Mouse (Mus musculus) stomach, postnatal 0 days (tissue): ENCODE measurements around the gene Apaf1.

Source experiments
- CTCF ChIP-seq: IDR thresholded peaks from 2 replicates; pipeline ENCODE4 v1.5.1; 2016; ENCODE audit warnings: antibody characterized with exemption, low read depth, mild to moderate bottlenecking, moderate library complexity
- EP300 ChIP-seq: optimal IDR thresholded peaks from 2 replicates; pipeline ENCODE3; 2016; ENCODE audit warnings: antibody characterized with exemption

GRCm38 (mm10) chr10:91083393-91083927, 890 bp upstream of the Apaf1 start:
- no peak for TF ChIP-seq CTCF
- TF ChIP-seq EP300 = no peak
